Mouse (Mus musculus) R1 (cell line): Measurements from ENCODE around the gene Olfr772.
"Not testable (repeated sequence)": the region's sequence is repeated elsewhere in the genome, so short reads cannot be mapped to it uniquely, and the experiment has no call there.

ENCODE experiments used
- DNase-seq: peaks from one replicate; pipeline ENCODE4 v3.0.0-alpha.2; 2018; ENCODE audit warnings: low read depth, low spot score

The Olfr772 gene

DNA sequence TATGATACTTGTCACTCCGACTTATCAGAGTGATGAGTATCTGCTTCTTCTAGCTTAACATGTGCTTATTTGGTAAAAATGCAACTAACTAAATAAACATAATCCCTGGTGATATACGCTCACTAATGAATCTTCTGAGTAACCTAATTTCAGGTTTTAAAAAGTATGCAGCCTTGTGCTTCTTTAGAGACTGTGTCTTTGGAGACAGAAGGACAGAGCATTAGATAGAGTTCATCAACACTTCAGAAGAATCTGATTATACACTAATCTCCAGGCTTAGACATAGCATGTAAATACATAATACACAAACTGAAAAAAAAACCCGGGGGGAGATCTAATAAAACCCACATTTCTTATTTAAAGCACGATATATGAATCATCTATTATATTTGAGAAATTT lies at the start of gene Olfr772:
TSS of gene Olfr772 (minus strand) at position 101 of the 400 bp plus-strand sequence.
- DNase-seq = not testable (repeated sequence)

DNA sequence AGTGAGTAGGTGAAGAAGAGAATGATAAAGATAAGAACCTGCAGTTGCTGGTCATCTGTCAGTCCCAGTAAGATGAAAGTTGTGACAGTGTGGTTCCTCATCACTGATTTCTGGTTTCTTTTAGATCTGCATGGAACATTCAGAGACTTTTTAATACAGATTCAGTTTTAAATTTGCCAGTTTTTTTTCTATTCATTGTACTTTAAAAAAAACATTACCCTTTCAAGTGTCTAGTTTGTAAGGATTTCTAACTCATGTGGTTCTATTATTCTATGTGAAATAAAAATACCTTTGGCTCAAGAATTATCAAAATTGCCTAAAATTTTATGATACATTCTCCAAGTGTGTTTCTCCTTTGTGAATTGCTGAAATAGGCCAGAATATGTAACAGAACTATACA lies 9.6 kb upstream of the Olfr772 start, which contains the start of gene Olfr773:
TSS of gene Olfr773 (minus strand) at position 101 of the 400 bp plus-strand sequence.
- not testable (repeated sequence) for DNase-seq

DNA sequence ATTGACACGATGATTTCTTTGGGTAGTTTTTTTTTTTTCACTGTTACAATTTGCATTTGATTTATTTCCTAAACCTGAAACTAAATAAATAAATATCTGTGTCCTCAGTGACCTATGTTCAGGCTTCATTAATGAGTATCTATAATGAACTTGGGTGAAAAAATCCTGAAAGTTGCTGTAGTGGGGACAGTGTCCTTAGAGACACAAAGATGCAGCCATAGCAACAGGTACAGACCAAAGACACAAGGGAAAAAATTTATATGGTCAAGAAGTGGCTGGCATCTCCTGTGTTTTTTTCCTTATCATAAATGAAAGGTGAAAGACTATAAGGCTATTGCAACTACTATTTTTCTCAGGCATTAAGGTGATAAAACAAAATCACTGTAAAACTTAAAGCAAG lies 13.1 kb downstream of the Olfr772 start, which contains the start of gene Olfr771:
TSS of gene Olfr771 (minus strand) at position 101 of the 400 bp plus-strand sequence.
- DNase-seq = no peak

DNA sequence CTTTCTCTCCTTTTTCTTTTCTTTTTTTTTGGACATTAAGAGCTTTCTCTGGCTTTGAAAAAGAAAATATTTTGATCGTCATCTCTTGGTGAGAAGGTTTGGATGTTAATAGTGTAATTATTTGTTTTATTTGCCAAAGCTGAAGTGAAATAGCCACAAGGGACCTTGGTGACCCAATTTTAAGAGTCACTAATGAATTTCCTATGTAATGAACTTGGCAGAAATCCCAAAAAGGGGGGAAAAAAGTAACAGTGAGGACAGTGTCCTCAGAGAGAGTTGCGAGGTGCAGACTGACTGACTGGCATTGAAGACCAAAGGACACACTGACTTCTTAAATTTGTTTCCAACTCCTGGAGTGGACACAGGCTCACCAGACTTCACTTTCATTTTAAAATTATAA lies 38.8 kb downstream of the Olfr772 start, which contains the start of gene Olfr770:
TSS of gene Olfr770 (minus strand) at position 101 of the 400 bp plus-strand sequence.
- DNase-seq = no peak
